Mouse (Mus musculus): ENCODE measurements around the gene Qrfpr. TPM values are rescaled to one million over a fixed set of nuclear protein-coding genes. Genes with fewer than 3 reads are reported as not detected.

Qrfpr gene
- polyA plus RNA-seq, 1 experiment from 2014 or later = 0.95 TPM

GRCm38 (mm10) chr3:36171348-36171747 lies 50.8 kb downstream of the Qrfpr start:
- no peak overlapping the region for H3K27ac ChIP-seq (ENCODE audit: low read length)
- no peaks in the 10 kb centered on the region for H3K4me1 ChIP-seq (ENCODE audit: control insufficient read depth, insufficient read depth, low read length)
- no peak for ATAC-seq (replicated peaks; ENCODE audit: extremely low read depth, insufficient read depth, low FRiP score)
- H3K4me2 ChIP-seq (ENCODE audit: low read depth, low read length) = no peak overlapping the region
- no peak overlapping the region for H3K4me3 ChIP-seq (ENCODE audit: low read length)
- WGBS = 81% methylated on average over 1 of the region's 1 CpGs
- H3K9me3 ChIP-seq (replicated peaks; ENCODE audit: control insufficient read depth, low read length) = no peaks in the 10 kb centered on the region
- H3K9ac ChIP-seq (ENCODE audit: low read length) = no peak overlapping the region
- H3K27me3 ChIP-seq (ENCODE audit: control insufficient read depth, insufficient read depth, low read length) = no peaks in the 10 kb centered on the region
- peaks cover 15% of the 10 kb centered on the region for H3K36me3 ChIP-seq (ENCODE audit: control insufficient read depth, insufficient read depth)

- no peak overlapping the region for H3K27ac ChIP-seq (ENCODE audit: low read length)
- peaks cover 3% of the 10 kb centered on the region for H3K9me3 ChIP-seq (replicated peaks; ENCODE audit: control insufficient read depth, low read length)
- WGBS = 74% methylated on average over 1 of the region's 1 CpGs
- no peaks in the 10 kb centered on the region for H3K4me1 ChIP-seq (ENCODE audit: control insufficient read depth, insufficient read depth, low read length)
- no peak overlapping the region for H3K4me3 ChIP-seq (ENCODE audit: low read length)
- peaks cover 21% of the 10 kb centered on the region for H3K36me3 ChIP-seq (ENCODE audit: control insufficient read depth, insufficient read depth)
- H3K27me3 ChIP-seq (ENCODE audit: control insufficient read depth, insufficient read depth, low read length) = no peaks in the 10 kb centered on the region
- no peak overlapping the region for H3K9ac ChIP-seq (ENCODE audit: low read length)
- no peak overlapping the region for H3K4me2 ChIP-seq (ENCODE audit: low read depth, low read length)
- ATAC-seq (replicated peaks; ENCODE audit: extremely low read depth, insufficient read depth, low FRiP score) = no peak
Observed at GRCm38 (mm10) chr3:36170670-36171210, 51.4 kb downstream of the Qrfpr start.

GRCm38 (mm10) chr3:36155268-36155667 lies 66.8 kb downstream of the Qrfpr start:
- no peak overlapping the region for H3K27ac ChIP-seq (ENCODE audit: low read length)

GRCm38 (mm10) chr3:36150934-36151686 lies 71.0 kb downstream of the Qrfpr start, which contains the start of gene D3Ertd254e:
Gene D3Ertd254e (plus strand): TSS chr3:36151017.
- no peaks in the 10 kb centered on the region for H3K9me3 ChIP-seq (replicated peaks; ENCODE audit: control insufficient read depth, low read length)
- ATAC-seq (replicated peaks; ENCODE audit: extremely low read depth, insufficient read depth, low FRiP score) = peak; percentile 99
- no peaks in the 10 kb centered on the region for H3K36me3 ChIP-seq (ENCODE audit: control insufficient read depth, insufficient read depth)
- WGBS = under 1% methylated on average over 54 of the region's 54 CpGs
- peak within 1 kb of the TSS; percentile 81 for H3K4me2 ChIP-seq (ENCODE audit: low read depth, low read length)
- peak within 1 kb of the TSS; percentile 92 for H3K4me3 ChIP-seq (ENCODE audit: low read length)
- peaks cover 17% of the 10 kb centered on the region for H3K4me1 ChIP-seq (ENCODE audit: control insufficient read depth, insufficient read depth, low read length)
- H3K9ac ChIP-seq (ENCODE audit: low read length) = peak within 1 kb of the TSS; percentile 88
- peak within 1 kb of the TSS; percentile 83 for H3K27ac ChIP-seq (ENCODE audit: low read length)
- H3K27me3 ChIP-seq (ENCODE audit: control insufficient read depth, insufficient read depth, low read length) = no peaks in the 10 kb centered on the region

More at GRCm38 (mm10) chr3:36155268-36155667, 66.8 kb downstream of the Qrfpr start:
- H3K9me3 ChIP-seq (replicated peaks; ENCODE audit: control insufficient read depth, low read length) = peaks cover 9% of the 10 kb centered on the region
- no peak overlapping the region for H3K4me3 ChIP-seq (ENCODE audit: low read length)
- no peak for ATAC-seq (replicated peaks; ENCODE audit: extremely low read depth, insufficient read depth, low FRiP score)
- no peak overlapping the region for H3K4me2 ChIP-seq (ENCODE audit: low read depth, low read length)
- no peak overlapping the region for H3K9ac ChIP-seq (ENCODE audit: low read length)
- 22% methylated on average over 5 of the region's 5 CpGs for WGBS
- no peaks in the 10 kb centered on the region for H3K27me3 ChIP-seq (ENCODE audit: control insufficient read depth, insufficient read depth, low read length)
- peaks cover 17% of the 10 kb centered on the region for H3K4me1 ChIP-seq (ENCODE audit: control insufficient read depth, insufficient read depth, low read length)
- H3K36me3 ChIP-seq (ENCODE audit: control insufficient read depth, insufficient read depth) = peaks cover 10% of the 10 kb centered on the region

GRCm38 (mm10) chr3:36150537-36150933 lies 71.6 kb downstream of the Qrfpr start:
- peak overlapping the region; percentile 81 for H3K4me2 ChIP-seq (ENCODE audit: low read depth, low read length)
- H3K4me1 ChIP-seq (ENCODE audit: control insufficient read depth, insufficient read depth, low read length) = peaks cover 17% of the 10 kb centered on the region
- WGBS = 10% methylated on average over 1 of the region's 1 CpGs
- H3K36me3 ChIP-seq (ENCODE audit: control insufficient read depth, insufficient read depth) = no peaks in the 10 kb centered on the region
- H3K4me3 ChIP-seq (ENCODE audit: low read length) = peak overlapping the region; percentile 92
- H3K9me3 ChIP-seq (replicated peaks; ENCODE audit: control insufficient read depth, low read length) = no peaks in the 10 kb centered on the region
- ATAC-seq (replicated peaks; ENCODE audit: extremely low read depth, insufficient read depth, low FRiP score) = no peak
- no peak overlapping the region for H3K27ac ChIP-seq (ENCODE audit: low read length)
- no peaks in the 10 kb centered on the region for H3K27me3 ChIP-seq (ENCODE audit: control insufficient read depth, insufficient read depth, low read length)
- peak overlapping the region; percentile 88 for H3K9ac ChIP-seq (ENCODE audit: low read length)

- H3K27me3 ChIP-seq (ENCODE audit: control insufficient read depth, insufficient read depth, low read length) = no peaks in the 10 kb centered on the region
- H3K4me2 ChIP-seq (ENCODE audit: low read depth, low read length) = no peak overlapping the region
- ATAC-seq (replicated peaks; ENCODE audit: extremely low read depth, insufficient read depth, low FRiP score) = no peak
- H3K9me3 ChIP-seq (replicated peaks; ENCODE audit: control insufficient read depth, low read length) = no peaks in the 10 kb centered on the region; the same call in 1 of the 2 replicates
- no peak overlapping the region for H3K27ac ChIP-seq (ENCODE audit: low read length)
- H3K36me3 ChIP-seq (ENCODE audit: control insufficient read depth, insufficient read depth) = no peaks in the 10 kb centered on the region
- H3K4me3 ChIP-seq (ENCODE audit: low read length) = no peak overlapping the region
- H3K9ac ChIP-seq (ENCODE audit: low read length) = no peak overlapping the region
- no peaks in the 10 kb centered on the region for H3K4me1 ChIP-seq (ENCODE audit: control insufficient read depth, insufficient read depth, low read length)
Observed at GRCm38 (mm10) chr3:36138996-36139395, 83.1 kb downstream of the Qrfpr start.

GRCm38 (mm10) chr3:36138171-36138660 lies 83.9 kb downstream of the Qrfpr start:
- ATAC-seq (replicated peaks; ENCODE audit: extremely low read depth, insufficient read depth, low FRiP score) = no peak
- no peak overlapping the region for H3K27ac ChIP-seq (ENCODE audit: low read length)
- H3K27me3 ChIP-seq (ENCODE audit: control insufficient read depth, insufficient read depth, low read length) = no peaks in the 10 kb centered on the region
- H3K4me2 ChIP-seq (ENCODE audit: low read depth, low read length) = no peak overlapping the region
- H3K4me3 ChIP-seq (ENCODE audit: low read length) = no peak overlapping the region
- H3K9ac ChIP-seq (ENCODE audit: low read length) = no peak overlapping the region
- H3K4me1 ChIP-seq (ENCODE audit: control insufficient read depth, insufficient read depth, low read length) = no peaks in the 10 kb centered on the region
- H3K9me3 ChIP-seq (replicated peaks; ENCODE audit: control insufficient read depth, low read length) = no peaks in the 10 kb centered on the region; the same call in 1 of the 2 replicates
- WGBS = 61% methylated on average over 1 of the region's 1 CpGs
- no peaks in the 10 kb centered on the region for H3K36me3 ChIP-seq (ENCODE audit: control insufficient read depth, insufficient read depth)

GRCm38 (mm10) chr3:36137560-36137959 lies 84.6 kb downstream of the Qrfpr start:
- no peak overlapping the region for H3K27ac ChIP-seq (ENCODE audit: low read length)
- 34% methylated on average over 2 of the region's 2 CpGs for WGBS
- H3K4me3 ChIP-seq (ENCODE audit: low read length) = no peak overlapping the region

GRCm38 (mm10) chr3:36136152-36136551 lies 86.0 kb downstream of the Qrfpr start:
- H3K27me3 ChIP-seq (ENCODE audit: control insufficient read depth, insufficient read depth, low read length) = no peaks in the 10 kb centered on the region
- ATAC-seq (replicated peaks; ENCODE audit: extremely low read depth, insufficient read depth, low FRiP score) = no peak

More at GRCm38 (mm10) chr3:36137560-36137959, 84.6 kb downstream of the Qrfpr start:
- Histone ChIP-seq H3K36me3 (ENCODE audit: control insufficient read depth, insufficient read depth) (no peaks in the 10 kb centered on the region), H3K9me3 (replicated peaks; ENCODE audit: control insufficient read depth, low read length) (no peaks in the 10 kb centered on the region; the same call in 1 of the 2 replicates), H3K27me3 (ENCODE audit: control insufficient read depth, insufficient read depth, low read length) (no peaks in the 10 kb centered on the region), H3K4me1 (ENCODE audit: control insufficient read depth, insufficient read depth, low read length) (no peaks in the 10 kb centered on the region), H3K4me2 (ENCODE audit: low read depth, low read length) (no peak overlapping the region), H3K9ac (ENCODE audit: low read length) (no peak overlapping the region)
- no peak for ATAC-seq (replicated peaks; ENCODE audit: extremely low read depth, insufficient read depth, low FRiP score)

More at GRCm38 (mm10) chr3:36136152-36136551, 86.0 kb downstream of the Qrfpr start:
- H3K4me3 ChIP-seq (ENCODE audit: low read length) = no peak overlapping the region
- H3K4me1 ChIP-seq (ENCODE audit: control insufficient read depth, insufficient read depth, low read length) = no peaks in the 10 kb centered on the region
- H3K9me3 ChIP-seq (replicated peaks; ENCODE audit: control insufficient read depth, low read length) = no peaks in the 10 kb centered on the region; the same call in 1 of the 2 replicates
- no peak overlapping the region for H3K4me2 ChIP-seq (ENCODE audit: low read depth, low read length)
- H3K36me3 ChIP-seq (ENCODE audit: control insufficient read depth, insufficient read depth) = no peaks in the 10 kb centered on the region
- H3K9ac ChIP-seq (ENCODE audit: low read length) = no peak overlapping the region
- H3K27ac ChIP-seq (ENCODE audit: low read length) = no peak overlapping the region

All from heart, embryonic 16.5 days (tissue).